Mouse (Mus musculus) gastrocnemius, adult 2 months (tissue): ENCODE results near the gene Eif2b3. TPM values are rescaled to one million over a fixed set of nuclear protein-coding genes. Genes with fewer than 3 reads are reported as not detected.

Experiments used
- DNase-seq: peaks from one replicate; pipeline ENCODE4 v3.0.0; 2022
- H3K27ac ChIP-seq: fragments of 200-600 bp; 2 replicates; pipeline ENCODE4 v1.8.1; 2022; ENCODE audit warnings: mild to moderate bottlenecking
- H3K4me3 ChIP-seq: fragments of 200-600 bp; 2 replicates; pipeline ENCODE4 v1.8.1; 2022; ENCODE audit warnings: mild to moderate bottlenecking, moderate library complexity
- CTCF ChIP-seq: fragments of 200-600 bp; IDR thresholded peaks from 2 replicates; pipeline ENCODE4 v1.8.1; 2022; ENCODE audit warnings: antibody characterized with exemption, mild to moderate bottlenecking, moderate library complexity
- intact Hi-C: fragments of 180-260 bp; cut with DNase I; formaldehyde crosslinking; loops from one replicate; pipeline ENCODE4 v1.15.1; 2025
- long read RNA-seq, 2 experiments: library from polyadenylated mRNA; stranded (forward); transcript quantifications; one replicate each; pipeline ENCODE4 v2.0.0; 2021
- total RNA-seq, 2 experiments: library from RNA; stranded (reverse); gene quantifications; 2 replicates each; pipeline ENCODE4 v1.2.3; 2021

Gene Eif2b3
- total RNA-seq = 10 to 100 TPM; 22.2 to 23.2 TPM
- long read RNA-seq, experiment 1, transcript Eif2b3-203 (12 exons, 1,555 nt) = major isoform, 30 of 37 reads
- long read RNA-seq, experiment 1, partial matches to known transcripts = 3 of 37 reads
- long read RNA-seq, experiment 1, other reads (novel, unspliced or antisense) = 3 of 37 reads
- long read RNA-seq, experiment 2, transcript Eif2b3-203 (12 exons, 1,555 nt) = major isoform, 33 of 38 reads
- long read RNA-seq, experiment 2, partial matches to known transcripts = 2 of 38 reads
- long read RNA-seq, experiment 2, other reads (novel, unspliced or antisense) = 3 of 38 reads

DNA sequence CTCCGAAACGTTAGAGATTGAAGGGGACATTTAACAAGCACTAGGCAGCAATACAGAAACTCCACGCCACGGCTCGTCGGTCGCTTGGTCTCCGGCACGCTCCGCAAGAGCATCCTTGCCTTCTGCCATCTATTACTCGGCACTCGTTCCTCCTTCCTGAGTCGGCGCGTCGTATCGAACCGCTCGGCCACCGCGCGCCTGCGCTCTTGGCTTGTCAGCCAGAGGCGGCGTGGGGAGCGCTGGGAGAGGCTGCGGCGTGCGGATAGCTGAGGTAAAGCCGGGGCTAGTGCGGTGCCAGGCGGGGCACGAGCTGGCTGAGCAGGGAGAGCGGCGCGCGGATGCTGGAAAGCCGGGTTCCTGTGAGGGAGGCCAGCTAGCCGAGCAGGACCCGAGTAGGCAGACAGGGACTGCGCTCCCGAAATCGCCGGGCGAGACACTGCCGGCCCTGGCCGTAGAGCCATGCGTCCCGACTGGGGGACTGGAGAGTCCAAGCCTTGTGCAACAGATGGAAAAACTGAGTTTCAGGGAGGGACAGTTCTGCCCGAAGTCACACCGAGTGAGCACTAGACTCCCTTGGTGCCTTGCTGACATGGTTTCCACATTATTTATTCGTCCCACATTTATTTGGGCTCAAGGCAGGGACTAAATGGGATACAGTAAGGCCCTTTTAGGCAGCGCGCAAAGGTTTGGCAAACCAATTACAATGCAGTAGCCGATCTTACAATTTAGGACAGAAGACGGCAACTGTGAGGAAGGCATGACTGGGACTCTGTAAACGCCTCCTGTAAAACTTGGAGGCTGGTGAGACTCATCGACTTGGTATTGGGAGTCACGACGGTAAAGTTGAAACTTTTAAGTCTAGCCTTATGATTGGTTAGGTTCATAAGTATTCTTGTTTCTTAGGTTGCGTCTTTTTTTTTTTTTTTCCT lies at the start of gene Eif2b3:
Gene Eif2b3, plus strand, starts transcription at position 197 of the 929 bp plus-strand sequence.
- intact Hi-C loops = loop anchor here (5.0 kb wide), 1 partner anchor 103 kb away; no protein-coding TSS in a partner anchor
- Histone ChIP-seq H3K4me3 (peak within 1 kb of the TSS; percentile 91), H3K27ac (peak within 1 kb of the TSS; percentile 94)
- 0 out of 2 replicates have a peak, but pooled peaks have one; percentile 4 for TF ChIP-seq CTCF
- peak; percentile 94 for DNase-seq

DNA sequence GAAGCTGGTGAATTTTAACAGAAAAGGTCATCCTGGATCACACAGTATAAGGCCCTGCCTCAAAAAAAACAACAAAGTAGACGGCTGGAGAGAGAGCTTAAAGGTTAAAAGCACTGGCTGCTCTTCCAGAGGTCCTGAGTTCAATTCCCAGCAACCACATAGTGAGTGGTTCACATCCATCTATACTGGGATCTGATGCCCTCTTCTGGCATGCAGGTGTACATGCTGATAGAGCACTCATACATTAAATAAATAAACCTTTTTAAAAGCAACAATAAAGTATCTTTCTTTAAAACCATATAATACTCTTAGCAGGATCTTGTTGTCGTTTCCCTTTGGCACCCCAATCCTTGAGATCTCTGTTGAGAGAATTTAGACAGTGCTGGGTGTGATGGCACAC lies 42.7 kb upstream of the Eif2b3 start:
- DNase-seq = no peak
- H3K4me3 ChIP-seq = no peak overlapping the region
- H3K27ac ChIP-seq = no peak overlapping the region
- intact Hi-C loops = no loop called here
- peak; percentile 9; the same call in 1 of the 2 replicates for TF ChIP-seq CTCF

DNA sequence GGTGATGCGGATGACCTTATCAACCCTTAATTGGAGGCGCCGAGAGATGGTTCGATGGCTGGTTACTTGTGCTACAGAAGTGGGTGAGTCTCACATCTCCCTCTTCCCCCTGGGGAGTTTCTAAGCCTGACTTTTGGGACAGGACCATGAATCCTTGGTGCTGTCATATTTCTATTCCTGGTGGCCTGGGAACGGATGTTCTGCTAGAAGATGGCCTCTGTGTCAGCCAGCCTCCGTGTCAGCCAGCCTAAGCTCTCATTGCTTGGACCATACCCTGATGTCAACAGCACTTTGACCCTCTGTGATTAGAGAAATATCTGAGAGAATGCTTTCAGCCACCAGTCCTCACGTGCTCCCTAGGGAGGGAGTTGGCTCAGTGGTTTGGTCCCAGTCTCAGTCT lies 33.5 kb upstream of the Eif2b3 start:
- intact Hi-C loops = no loop called here
- no peak for TF ChIP-seq CTCF
- Histone ChIP-seq H3K4me3 (no peak overlapping the region), H3K27ac (no peak overlapping the region)
- no peak for DNase-seq

DNA sequence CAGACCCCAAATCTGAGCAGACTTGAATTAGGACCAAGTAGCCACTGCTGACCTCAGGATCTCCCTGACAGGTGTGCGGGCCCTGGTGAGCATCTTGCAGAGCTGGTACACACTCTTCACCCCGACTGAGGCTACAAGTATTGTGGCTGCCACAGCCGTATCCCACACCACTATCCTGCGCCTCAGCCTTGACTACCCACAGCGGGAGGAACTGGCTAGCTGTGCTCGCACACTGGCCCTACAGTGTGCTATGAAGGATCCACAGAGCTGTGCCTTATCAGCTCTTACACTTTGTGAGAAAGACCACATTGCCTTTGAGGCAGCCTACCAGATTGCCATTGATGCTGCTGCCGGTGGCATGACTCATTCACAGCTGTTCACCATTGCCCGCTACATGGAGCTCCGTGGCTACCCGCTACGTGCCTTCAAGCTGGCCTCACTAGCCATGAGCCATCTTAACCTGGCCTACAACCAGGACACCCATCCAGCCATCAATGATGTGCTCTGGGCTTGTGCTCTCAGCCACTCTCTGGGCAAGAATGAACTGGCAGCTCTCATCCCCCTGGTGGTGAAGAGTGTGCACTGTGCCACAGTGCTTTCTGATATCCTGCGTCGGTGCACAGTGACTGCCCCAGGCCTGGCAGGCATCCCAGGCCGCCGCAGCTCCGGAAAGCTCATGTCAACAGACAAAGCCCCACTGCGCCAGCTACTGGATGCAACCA lies 32.6 kb upstream of the Eif2b3 start:
- intact Hi-C loops = no loop called here
- Histone ChIP-seq H3K4me3 (no peak overlapping the region), H3K27ac (no peak overlapping the region)
- TF ChIP-seq CTCF = peak; percentile 66
- peak; percentile 68 for DNase-seq

DNA sequence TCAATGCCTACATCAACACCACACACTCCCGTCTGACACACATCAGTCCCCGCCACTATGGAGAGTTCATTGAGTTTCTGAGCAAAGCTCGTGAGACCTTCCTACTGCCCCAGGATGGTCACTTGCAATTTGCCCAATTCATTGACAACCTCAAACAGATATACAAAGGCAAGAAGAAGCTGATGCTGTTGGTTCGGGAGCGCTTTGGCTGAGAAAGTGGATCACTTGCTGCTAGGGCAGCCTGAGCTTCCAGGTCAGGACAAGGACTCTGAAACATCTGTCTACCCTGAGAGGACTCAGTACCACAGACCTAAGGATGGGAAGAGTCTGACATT lies 32.1 kb upstream of the Eif2b3 start:
- intact Hi-C loops = no loop called here
- no peak for TF ChIP-seq CTCF
- DNase-seq = no peak
- H3K4me3 ChIP-seq = no peak overlapping the region
- no peak overlapping the region for H3K27ac ChIP-seq

DNA sequence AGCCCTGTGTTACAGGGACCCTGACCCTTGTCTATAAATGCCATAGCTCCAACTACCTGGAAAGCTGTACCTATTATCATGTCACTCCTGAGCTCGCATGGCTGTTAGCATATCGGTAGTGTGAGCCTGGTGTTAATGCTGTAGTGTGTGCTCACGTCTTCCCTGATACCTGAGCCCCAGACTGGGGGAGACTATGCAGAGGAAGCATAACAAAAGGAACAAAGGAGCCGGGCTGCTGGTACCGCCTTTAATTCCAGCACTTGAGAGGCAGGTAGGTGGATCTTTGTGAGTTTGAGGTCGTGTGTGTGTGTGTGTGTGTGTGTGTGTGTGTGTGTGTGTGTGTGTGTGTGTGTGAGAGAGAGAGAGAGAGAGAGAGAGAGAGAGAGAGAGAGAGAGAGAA lies 29.5 kb upstream of the Eif2b3 start:
- DNase-seq = no peak
- no peak for TF ChIP-seq CTCF
- no peak overlapping the region for H3K27ac ChIP-seq
- intact Hi-C loops = loop anchor here (5.0 kb wide), 1 partner anchor 272 kb away; no protein-coding TSS in a partner anchor
- no peak overlapping the region for H3K4me3 ChIP-seq

DNA sequence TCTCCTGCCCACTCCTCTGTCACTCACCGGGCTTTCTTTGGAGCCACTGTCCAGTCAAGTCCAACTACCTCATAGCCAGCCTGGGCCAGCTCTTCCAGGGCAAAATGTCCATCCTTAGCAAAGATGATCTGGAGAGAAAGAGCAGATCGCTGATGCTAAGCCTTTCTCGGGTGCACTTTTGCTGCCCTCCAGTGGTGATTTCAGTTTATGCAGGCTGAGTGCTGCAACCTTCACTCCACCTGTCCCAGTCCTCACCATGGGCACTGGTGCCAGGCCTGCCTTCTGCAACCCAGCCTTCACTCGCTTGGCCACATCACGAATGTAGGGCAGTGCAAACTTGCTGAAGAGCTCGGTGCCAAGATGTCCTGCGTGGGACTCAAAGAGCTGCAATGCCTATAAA lies 27.8 kb upstream of the Eif2b3 start:
- no peak overlapping the region for H3K27ac ChIP-seq
- intact Hi-C loops = loop anchor here (5.0 kb wide), 1 partner anchor 274 kb away; no protein-coding TSS in a partner anchor
- no peak overlapping the region for H3K4me3 ChIP-seq
- peak; percentile 85 for DNase-seq
- TF ChIP-seq CTCF = peak; percentile 97

DNA sequence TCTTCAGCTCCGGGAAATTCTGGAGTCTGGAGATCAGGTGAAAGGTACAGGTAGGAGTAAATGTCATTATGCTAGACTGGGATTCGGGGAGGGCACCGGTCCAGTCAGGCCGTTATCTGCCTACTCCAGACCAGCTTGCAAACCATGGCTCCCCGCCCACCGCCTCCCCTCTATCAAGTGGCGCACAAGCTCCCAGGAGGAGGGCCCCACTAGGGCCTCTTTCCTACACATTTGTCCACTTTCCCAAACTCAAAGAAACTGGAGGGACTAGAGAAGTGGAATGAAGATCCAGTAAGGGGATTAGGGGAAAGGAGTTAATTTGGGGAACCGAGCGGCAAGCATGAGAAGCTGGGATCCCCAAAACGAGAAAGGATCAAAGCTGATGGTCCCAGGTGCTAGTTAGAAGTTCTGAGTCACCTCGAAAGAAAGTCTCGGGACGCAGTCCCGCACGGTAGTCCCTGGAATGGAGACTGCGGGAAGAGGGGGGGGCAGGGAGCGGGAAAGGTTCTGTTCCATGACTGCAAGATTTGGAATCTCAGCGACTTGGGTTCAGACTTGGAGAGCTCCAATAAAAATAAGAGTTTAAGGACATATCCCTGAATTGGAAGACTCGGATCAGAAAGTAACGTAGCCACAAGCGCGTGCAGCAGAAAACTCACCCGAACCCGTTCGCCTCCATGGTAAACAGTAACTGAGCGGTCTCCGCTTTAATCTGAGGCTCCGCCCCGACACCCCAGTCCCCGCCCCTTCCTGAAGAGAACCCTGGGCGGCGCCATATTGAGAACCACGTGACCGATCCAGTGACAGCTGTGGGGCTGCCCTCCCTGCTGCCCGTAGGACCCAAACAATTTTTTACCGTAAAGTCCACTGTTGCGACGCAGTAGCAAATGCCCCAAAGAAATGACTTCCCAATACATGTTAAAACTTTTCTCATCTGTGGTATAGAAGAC lies 25.3 kb upstream of the Eif2b3 start, which contains the start of gene Urod:
Gene Urod, minus strand, starts transcription at position 742 of the 950 bp plus-strand sequence.
- intact Hi-C loops = loop anchor here (2.0 to 5.0 kb wide), 2 partner anchors 167 to 277 kb away; no protein-coding TSS in a partner anchor
- 0 out of 2 replicates have a peak, but pooled peaks have one; percentile 0 for TF ChIP-seq CTCF
- Histone ChIP-seq H3K27ac (peak within 1 kb of the TSS; percentile 95), H3K4me3 (peak within 1 kb of the TSS; percentile 86)
- peak; percentile 95 for DNase-seq

DNA sequence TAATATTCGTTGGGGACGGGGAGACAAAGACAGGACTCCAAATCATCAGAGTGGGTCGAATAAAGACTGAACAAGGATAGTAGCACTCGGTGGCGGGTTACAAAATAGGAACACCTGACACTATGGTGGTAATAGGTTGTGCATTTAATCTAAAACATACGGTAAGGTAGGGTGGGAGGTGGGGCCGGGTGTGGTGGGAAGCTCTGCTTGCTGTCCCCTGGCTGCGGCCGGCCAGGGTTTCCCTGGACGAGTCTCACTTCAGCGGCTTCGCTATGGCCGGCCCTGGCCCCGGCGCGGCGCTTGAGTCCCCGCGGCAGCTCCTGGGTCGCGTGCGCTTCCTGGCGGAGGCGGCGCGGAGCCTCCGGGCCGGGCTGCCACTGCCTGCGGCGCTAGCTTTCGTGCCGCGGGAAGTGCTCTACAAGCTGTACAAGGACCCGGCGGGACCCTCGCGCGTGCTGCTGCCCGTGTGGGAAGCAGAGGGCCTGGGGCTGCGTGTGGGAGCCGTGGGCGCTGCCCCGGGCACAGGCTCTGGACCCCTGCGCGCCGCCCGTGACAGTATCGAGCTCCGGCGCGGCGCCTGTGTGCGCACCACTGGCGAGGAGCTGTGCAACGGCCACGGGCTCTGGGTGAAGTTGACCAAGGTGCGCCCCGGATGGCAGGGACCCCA lies 23.9 kb upstream of the Eif2b3 start, which contains the start of gene Hectd3:
Gene Hectd3, plus strand, starts transcription at position 187 of the 667 bp plus-strand sequence.
- DNase-seq = peak; percentile 81
- intact Hi-C loops = no loop called here
- H3K27ac ChIP-seq = peak within 1 kb of the TSS; percentile 95
- peak within 1 kb of the TSS; percentile 86 for H3K4me3 ChIP-seq
- TF ChIP-seq CTCF = peak; percentile 41

DNA sequence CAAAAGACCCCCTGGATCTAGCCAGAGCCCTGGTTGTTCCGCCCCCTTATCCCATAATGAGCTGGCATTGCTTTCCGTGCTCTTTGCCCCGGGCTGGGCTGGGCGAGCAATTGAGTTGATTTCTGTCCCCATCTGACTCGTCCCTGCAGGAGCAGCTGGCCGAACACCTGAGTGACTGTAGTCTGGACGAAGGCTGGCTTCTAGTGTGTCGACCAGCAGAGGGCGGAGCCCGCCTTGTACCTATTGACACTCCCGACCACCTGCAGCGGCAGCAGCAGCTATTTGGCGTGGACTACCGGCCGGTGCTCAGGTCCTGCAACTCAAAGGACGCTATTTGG lies 23.4 kb upstream of the Eif2b3 start:
- H3K4me3 ChIP-seq = peak overlapping the region; percentile 86
- intact Hi-C loops = no loop called here
- peak overlapping the region; percentile 95 for H3K27ac ChIP-seq
- DNase-seq = peak; percentile 66
- TF ChIP-seq CTCF = peak; percentile 52
